Mouse (Mus musculus) mesoderm, embryonic 11.5 days (tissue): ENCODE measurements at regions not wholly inside any gene's neighbourhood (a gene's known extent, or its start where the extent isn't known, plus 50 kb on each side); places are given as distances from the start of the nearest gene placed in this dataset.

Source experiments
- DNase-seq: peaks from one replicate; pipeline ENCODE4 v3.0.0-alpha.2; 2012; ENCODE audit warnings: low read depth, low spot score

GRCm38 (mm10) chr16:93281715-93282114, 322.1 kb downstream of the Setd4 start:
- no peak for DNase-seq

- no peak for DNase-seq
Observed at GRCm38 (mm10) chr16:93272636-93273035, 331.2 kb downstream of the Setd4 start.

- DNase-seq: peak; percentile 49
Observed at GRCm38 (mm10) chr16:93272146-93272545, 331.7 kb downstream of the Setd4 start.

GRCm38 (mm10) chr16:93264061-93264585, 339.7 kb downstream of the Setd4 start:
- DNase-seq: no peak

GRCm38 (mm10) chr16:93263141-93263815, 340.6 kb downstream of the Setd4 start:
- DNase-seq: peak; percentile 15

GRCm38 (mm10) chr16:93246825-93247224, 357.0 kb downstream of the Setd4 start:
- peak; percentile 71 for DNase-seq

- no peak for DNase-seq
Observed at GRCm38 (mm10) chr16:93245738-93246137, 358.1 kb downstream of the Setd4 start.

- no peak for DNase-seq
Observed at GRCm38 (mm10) chr16:93238898-93239297, 365.0 kb downstream of the Setd4 start.

GRCm38 (mm10) chr16:93238326-93238725, 365.5 kb downstream of the Setd4 start:
- no peak for DNase-seq

GRCm38 (mm10) chr16:93225644-93226043, 378.2 kb downstream of the Setd4 start:
- no peak for DNase-seq

GRCm38 (mm10) chr16:93225196-93225595, 378.7 kb downstream of the Setd4 start:
- no peak for DNase-seq

GRCm38 (mm10) chr16:93219731-93220130, 384.1 kb downstream of the Setd4 start:
- no peak for DNase-seq

- DNase-seq: no peak
Observed at GRCm38 (mm10) chr16:93218402-93218801, 385.5 kb downstream of the Setd4 start.

- no peak for DNase-seq
Observed at GRCm38 (mm10) chr16:93217600-93218226, 386.1 kb downstream of the Setd4 start.

GRCm38 (mm10) chr16:93215630-93216029, 388.2 kb downstream of the Setd4 start:
- DNase-seq: no peak

GRCm38 (mm10) chr16:93213618-93214017, 387.7 kb upstream of the Runx1 start:
- DNase-seq: no peak

GRCm38 (mm10) chr16:93207675-93208074, 381.7 kb upstream of the Runx1 start:
- DNase-seq: no peak

- no peak for DNase-seq
Observed at GRCm38 (mm10) chr16:93207217-93207616, 381.3 kb upstream of the Runx1 start.

GRCm38 (mm10) chr16:93206325-93206724, 380.4 kb upstream of the Runx1 start:
- no peak for DNase-seq

GRCm38 (mm10) chr16:93204601-93205000, 378.7 kb upstream of the Runx1 start:
- no peak for DNase-seq

- DNase-seq: no peak
Observed at GRCm38 (mm10) chr16:93202591-93202990, 376.6 kb upstream of the Runx1 start.

- no peak for DNase-seq
Observed at GRCm38 (mm10) chr16:93197300-93197699, 371.4 kb upstream of the Runx1 start.

GRCm38 (mm10) chr16:93193921-93194481, 368.1 kb upstream of the Runx1 start:
- DNase-seq: no peak
